Mouse (Mus musculus): ENCODE measurements around the gene Zfp946. TPM values are rescaled to one million over a fixed set of nuclear protein-coding genes. Genes with fewer than 3 reads are reported as not detected.

Gene Zfp946
- 15.1 and 16.2 TPM in 2 replicates for polyA plus RNA-seq (2015; fragmentation: Nextera tagmentation; extraction: Ambion mirVana)

GRCm38 (mm10) chr17:22423952-22424617 is at the start of gene Zfp946:
Gene Zfp946, plus strand, starts transcription at chr17:22424222.
- H3K36me3 ChIP-seq = no peaks in the 10 kb centered on the region
- no peaks in the 10 kb centered on the region for H3K9me3 ChIP-seq
- peak; percentile 97 for ATAC-seq
- peak within 1 kb of the TSS; percentile 65 for H3K4me2 ChIP-seq (replicated peaks)
- H3K4me1 ChIP-seq (replicated peaks) = 0 out of 2 replicates have a peak, but pooled peaks cover 2% of the 10 kb centered on the region
- H3K27me3 ChIP-seq (replicated peaks) = no peaks in the 10 kb centered on the region
- peak within 1 kb of the TSS; percentile 61 for H3K4me3 ChIP-seq (replicated peaks)
- peak within 1 kb of the TSS; percentile 41 for H3K9ac ChIP-seq
- peak within 1 kb of the TSS; percentile 93 for H3K27ac ChIP-seq
- under 1% methylated on average over 28 of the region's 29 CpGs for WGBS

- Histone ChIP-seq H3K9me3 (no peaks in the 10 kb centered on the region), H3K36me3 (no peaks in the 10 kb centered on the region), H3K9ac (no peak overlapping the region), H3K27ac (no peak overlapping the region), H3K4me1 (replicated peaks) (no peaks in the 10 kb centered on the region), H3K27me3 (replicated peaks) (no peaks in the 10 kb centered on the region), H3K4me2 (replicated peaks) (no peak overlapping the region), H3K4me3 (replicated peaks) (no peak overlapping the region)
- WGBS = 76% methylated on average over 2 of the region's 2 CpGs
- ATAC-seq = peak; percentile 72; the same call in 1 of the 2 replicates
These were observed 13.3 kb upstream of the Zfp946 start for GRCm38 (mm10) chr17:22410756-22411155.

- H3K4me1 ChIP-seq (replicated peaks) = no peaks in the 10 kb centered on the region
- WGBS = under 1% methylated on average over 3 of the region's 3 CpGs
- H3K27ac ChIP-seq = no peak overlapping the region
- H3K36me3 ChIP-seq = no peaks in the 10 kb centered on the region
- no peaks in the 10 kb centered on the region for H3K9me3 ChIP-seq
- no peaks in the 10 kb centered on the region for H3K27me3 ChIP-seq (replicated peaks)
- 0 out of 2 replicates have a peak, but pooled peaks have one; percentile 71 for ATAC-seq
- H3K4me3 ChIP-seq (replicated peaks) = no peak overlapping the region
- no peak overlapping the region for H3K9ac ChIP-seq
- H3K4me2 ChIP-seq (replicated peaks) = no peak overlapping the region
These were observed 6.5 kb upstream of the Zfp946 start for GRCm38 (mm10) chr17:22417510-22417909.

GRCm38 (mm10) chr17:22424636-22425354 is 773 bp downstream of the Zfp946 start:
- peak; percentile 66 for ATAC-seq

GRCm38 (mm10) chr17:22447684-22448083 is 23.7 kb downstream of the Zfp946 start:
- no peak for ATAC-seq

More at GRCm38 (mm10) chr17:22424636-22425354, 773 bp downstream of the Zfp946 start:
- 2% methylated on average over 12 of the region's 12 CpGs for WGBS
- Histone ChIP-seq H3K9ac (peak overlapping the region; percentile 41), H3K4me2 (replicated peaks) (peak overlapping the region; percentile 65), H3K27me3 (replicated peaks) (no peaks in the 10 kb centered on the region), H3K27ac (peak overlapping the region; percentile 58), H3K36me3 (no peaks in the 10 kb centered on the region), H3K9me3 (no peaks in the 10 kb centered on the region), H3K4me1 (replicated peaks) (0 out of 2 replicates have a peak, but pooled peaks cover 2% of the 10 kb centered on the region), H3K4me3 (replicated peaks) (peak overlapping the region; percentile 61)

GRCm38 (mm10) chr17:22497120-22497519 is 73.1 kb downstream of the Zfp946 start:
- 80% methylated on average over 4 of the region's 4 CpGs for WGBS
- no peak overlapping the region for H3K27ac ChIP-seq
- no peak for ATAC-seq

More at GRCm38 (mm10) chr17:22447684-22448083, 23.7 kb downstream of the Zfp946 start:
- Histone ChIP-seq H3K27me3 (replicated peaks) (no peaks in the 10 kb centered on the region), H3K4me2 (replicated peaks) (no peak overlapping the region), H3K4me3 (replicated peaks) (no peak overlapping the region), H3K4me1 (replicated peaks) (no peaks in the 10 kb centered on the region), H3K9ac (no peak overlapping the region), H3K27ac (no peak overlapping the region), H3K9me3 (no peaks in the 10 kb centered on the region), H3K36me3 (peaks cover 4% of the 10 kb centered on the region; the same call in 1 of the 2 replicates)
- 90% methylated on average over 3 of the region's 3 CpGs for WGBS

More at GRCm38 (mm10) chr17:22497120-22497519, 73.1 kb downstream of the Zfp946 start:
- no peak overlapping the region for H3K4me2 ChIP-seq (replicated peaks)
- no peaks in the 10 kb centered on the region for H3K27me3 ChIP-seq (replicated peaks)
- no peak overlapping the region for H3K9ac ChIP-seq
- no peaks in the 10 kb centered on the region for H3K9me3 ChIP-seq
- no peaks in the 10 kb centered on the region for H3K36me3 ChIP-seq
- no peaks in the 10 kb centered on the region for H3K4me1 ChIP-seq (replicated peaks)
- H3K4me3 ChIP-seq (replicated peaks) = no peak overlapping the region

Other genes with a start within 250 kb of the Zfp946 start
- gene Zfp994, start 198.6 kb upstream of the Zfp946 start, polyA plus RNA-seq (2015; fragmentation: Nextera tagmentation; extraction: Ambion mirVana) = 3.0 and 3.6 TPM in 2 replicates
- gene CT030661.1, start 109.4 kb upstream of the Zfp946 start, polyA plus RNA-seq (2015; fragmentation: Nextera tagmentation; extraction: Ambion mirVana) = 10.6 and 11.4 TPM in 2 replicates
- 10.7 and 11.9 TPM in 2 replicates for gene Zfp944, start 62.8 kb upstream of the Zfp946 start, polyA plus RNA-seq (2015; fragmentation: Nextera tagmentation; extraction: Ambion mirVana)
- 7.8 and 9.0 TPM in 2 replicates for gene Zfp758, start 62.8 kb upstream of the Zfp946 start, polyA plus RNA-seq (2015; fragmentation: Nextera tagmentation; extraction: Ambion mirVana)
- not detected in 2 replicates for gene Vmn2r111, start 149.3 kb downstream of the Zfp946 start, polyA plus RNA-seq (2015; fragmentation: Nextera tagmentation; extraction: Ambion mirVana)
- gene Vmn2r112, start 176.7 kb downstream of the Zfp946 start, polyA plus RNA-seq (2015; fragmentation: Nextera tagmentation; extraction: Ambion mirVana) = not detected in 2 replicates

All from intestine, embryonic 15.5 days (tissue).